Mouse (Mus musculus) heart, postnatal 36 days (tissue): ENCODE data around the gene Dnajc16. TPM values are rescaled to one million over a fixed set of nuclear protein-coding genes. Genes with fewer than 3 reads are reported as not detected.

Source experiments
- DNase-seq, 2 experiments: peaks; one replicate each; pipeline ENCODE4 v3.0.0; 2021 to 2022
- intact Hi-C: fragments of 180-260 bp; cut with DNase I; formaldehyde crosslinking; loops from one replicate; pipeline ENCODE4 v1.15.1; 2025
- total RNA-seq, 2 experiments: library from RNA; stranded (reverse); gene quantifications; 2 replicates each; pipeline ENCODE4 v1.2.3; 2021

Dnajc16 gene
- total RNA-seq, result 10 to 100 TPM; 20.3 to 20.5 TPM

DNA sequence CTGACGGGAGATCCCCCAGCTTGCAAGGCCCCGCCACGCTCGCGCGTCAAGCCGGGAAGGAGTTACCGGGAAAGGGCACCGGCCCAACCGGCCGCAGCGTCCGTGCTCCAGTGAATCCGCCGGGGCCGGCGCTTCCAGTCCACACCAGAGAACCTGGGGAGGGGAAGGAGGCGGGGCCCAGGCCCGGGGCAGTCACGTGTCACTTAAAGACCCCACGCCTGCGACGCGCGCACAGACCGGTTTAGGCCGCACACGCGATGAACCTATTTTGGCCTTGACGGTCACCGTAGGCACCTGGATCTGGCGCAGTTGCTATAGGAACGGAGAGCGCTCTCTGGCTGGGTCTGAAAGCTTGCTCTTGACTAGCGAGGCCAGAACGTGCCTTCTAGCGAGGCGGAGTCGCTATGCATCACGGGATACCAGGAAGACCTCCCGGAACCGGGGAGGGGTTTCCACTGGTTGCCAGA is at the start of gene Dnajc16:
TSS of gene Dnajc16 (minus strand) at position 408 of the 467 bp plus-strand sequence.
- intact Hi-C loops, result loop anchor here (2.0 to 10.0 kb wide), 3 partner anchors 128 to 646 kb away; partner anchors contain the start of genes Fbxo42 and Tmem82
- DNase-seq, result peak; percentile 93 to 95

DNA sequence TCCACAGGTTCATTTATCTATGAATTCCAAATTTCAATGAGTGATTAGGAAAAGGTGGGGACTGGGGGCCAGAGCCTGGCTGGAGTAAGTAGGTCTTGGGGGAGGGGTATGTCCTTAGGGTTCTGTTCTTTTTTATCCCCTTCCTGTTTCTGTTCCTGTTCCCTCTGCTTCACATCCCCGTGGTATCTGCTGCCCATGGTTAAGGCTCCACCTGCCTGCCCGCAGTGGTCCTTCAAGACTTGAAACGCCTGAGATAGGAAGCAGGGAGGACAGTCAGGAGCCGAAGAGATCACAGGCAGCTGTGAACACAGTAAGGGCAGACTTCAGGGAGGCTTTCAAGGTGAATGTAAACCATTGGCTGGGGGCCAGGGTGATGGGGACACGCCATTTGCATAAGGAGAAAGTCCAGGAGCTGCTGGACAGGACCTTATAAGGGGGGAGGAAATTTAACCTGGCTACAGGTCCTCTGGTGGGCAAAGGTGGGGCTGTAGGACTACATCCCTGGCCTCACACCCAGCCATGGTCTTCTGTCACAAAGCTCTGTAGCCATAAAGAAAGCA is 43.9 kb upstream of the Dnajc16 start:
- intact Hi-C loops, result no loop called here
- no peak for DNase-seq

DNA sequence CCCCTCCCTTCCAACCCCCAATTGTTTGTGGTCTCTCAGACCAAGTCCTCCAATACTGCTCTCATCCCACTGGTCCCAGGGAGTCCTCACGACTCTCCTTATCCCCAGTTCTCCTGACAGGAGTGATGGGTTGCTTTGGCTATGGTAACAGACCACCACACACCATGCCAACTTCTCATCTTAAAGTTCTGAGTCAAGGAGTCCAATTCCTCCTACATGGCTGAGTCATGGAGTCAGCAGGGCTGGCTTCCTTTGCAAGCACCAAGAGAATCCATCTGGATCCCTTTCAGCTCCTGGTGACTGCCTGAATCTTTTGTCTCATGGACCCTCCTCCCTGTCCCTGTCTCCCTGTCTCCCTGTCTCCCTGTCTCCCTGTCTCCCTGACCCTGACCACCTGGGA is 43.2 kb upstream of the Dnajc16 start:
- no peak for DNase-seq
- intact Hi-C loops, result no loop called here

DNA sequence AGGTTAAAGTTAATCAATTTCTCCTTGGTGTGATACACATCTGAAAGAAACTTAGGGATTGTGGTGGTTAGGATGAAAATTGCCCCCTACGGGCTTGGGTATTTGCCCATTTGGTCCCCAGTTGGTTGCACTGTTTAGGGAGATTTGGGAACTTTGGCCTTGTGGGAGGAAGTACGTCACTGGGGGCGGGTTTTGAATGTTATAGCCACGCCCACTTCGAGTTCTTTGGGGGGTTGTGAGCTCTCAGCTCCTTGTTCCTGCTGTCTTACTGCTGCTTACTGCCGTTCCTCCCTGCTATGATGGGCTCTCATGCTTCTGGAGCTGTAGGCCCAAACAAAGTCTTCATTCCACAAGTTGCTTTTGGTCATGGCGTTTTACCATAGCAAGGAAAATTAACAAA is 40.6 kb upstream of the Dnajc16 start:
- DNase-seq, result no peak
- intact Hi-C loops, result no loop called here

DNA sequence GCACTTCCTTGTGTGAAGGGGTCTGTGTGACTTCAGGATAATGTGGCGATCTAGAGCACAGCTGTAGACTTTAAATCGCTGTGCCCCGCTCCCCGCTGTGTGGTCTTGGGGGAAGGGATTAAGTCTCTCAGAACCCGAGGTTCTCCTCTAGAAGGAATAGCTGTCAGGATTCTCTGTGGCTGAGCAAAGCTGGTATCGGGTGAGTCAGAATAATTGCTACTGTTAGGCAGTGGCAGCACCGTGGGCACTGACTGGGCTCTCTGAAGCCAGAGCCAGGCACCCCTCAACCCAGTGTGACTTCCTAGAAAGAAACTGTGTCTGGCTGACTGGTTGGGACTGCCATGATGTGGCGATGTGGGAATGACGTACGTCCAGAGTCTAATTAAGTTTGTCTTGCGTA is 39.6 kb upstream of the Dnajc16 start:
- no peak for DNase-seq
- intact Hi-C loops, result no loop called here

DNA sequence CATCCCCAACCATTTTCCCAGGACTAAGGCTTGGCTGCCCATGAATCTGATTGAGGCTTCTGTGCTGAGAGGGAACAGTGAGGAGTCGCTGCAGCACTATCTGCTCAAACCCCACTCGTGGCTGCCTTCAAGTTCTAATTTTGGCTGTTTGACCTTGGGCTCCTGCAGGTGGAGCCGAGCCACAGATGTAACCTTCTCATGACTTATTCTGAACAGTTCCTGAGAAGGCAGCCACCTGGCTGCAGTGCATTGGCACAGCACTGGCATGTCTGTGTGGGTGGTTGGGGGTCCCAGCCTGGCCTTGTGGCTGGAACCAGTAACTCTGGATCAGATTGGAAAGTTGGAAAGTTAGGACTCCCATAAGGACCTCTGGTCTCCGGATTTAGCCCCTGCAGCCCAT is 37.4 kb upstream of the Dnajc16 start:
- no peak for DNase-seq
- intact Hi-C loops, result no loop called here

DNA sequence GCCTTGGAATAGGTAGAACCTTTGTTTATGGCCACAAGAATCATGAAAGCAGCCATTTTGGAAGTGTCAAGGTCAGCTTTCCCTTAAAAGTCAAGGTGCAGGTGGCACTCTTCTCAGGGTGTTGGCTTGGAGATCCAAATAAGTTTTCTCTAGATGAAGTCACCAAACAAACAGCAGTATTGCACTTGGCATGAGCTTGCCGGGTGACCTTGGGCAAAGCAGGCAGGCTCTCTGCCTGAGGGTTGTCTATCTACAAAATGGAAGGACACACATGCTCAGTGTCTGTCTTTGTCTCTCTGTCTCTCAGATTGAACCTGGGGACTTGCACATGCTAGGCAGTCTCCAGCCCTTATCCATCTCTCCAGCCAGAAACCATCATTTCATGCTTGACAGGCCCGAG is 36.7 kb upstream of the Dnajc16 start:
- DNase-seq, result no peak
- intact Hi-C loops, result no loop called here

DNA sequence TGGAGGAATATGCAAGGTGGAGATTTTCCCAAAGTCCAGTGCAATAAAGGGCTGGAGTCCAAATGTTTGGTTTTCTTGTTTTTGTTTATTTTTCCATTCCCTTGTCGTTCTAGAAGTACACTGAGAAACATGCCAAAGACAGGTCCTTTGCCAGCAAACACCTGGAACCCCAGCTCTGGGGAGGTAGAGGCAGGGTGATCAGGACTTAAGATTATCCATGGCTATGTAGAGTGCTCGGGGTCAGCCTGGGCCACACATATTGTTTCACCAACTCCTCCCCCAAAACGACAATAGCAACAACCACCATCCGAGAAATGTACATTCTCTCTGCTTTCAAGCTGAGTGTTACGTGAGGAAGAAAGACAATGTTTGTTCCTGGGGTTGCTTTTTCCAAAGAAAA is 35.3 kb upstream of the Dnajc16 start, which contains the start of gene Cela2a:
TSS of gene Cela2a (minus strand) at position 101 of the 400 bp plus-strand sequence.
- intact Hi-C loops, result no loop called here
- no peak for DNase-seq

DNA sequence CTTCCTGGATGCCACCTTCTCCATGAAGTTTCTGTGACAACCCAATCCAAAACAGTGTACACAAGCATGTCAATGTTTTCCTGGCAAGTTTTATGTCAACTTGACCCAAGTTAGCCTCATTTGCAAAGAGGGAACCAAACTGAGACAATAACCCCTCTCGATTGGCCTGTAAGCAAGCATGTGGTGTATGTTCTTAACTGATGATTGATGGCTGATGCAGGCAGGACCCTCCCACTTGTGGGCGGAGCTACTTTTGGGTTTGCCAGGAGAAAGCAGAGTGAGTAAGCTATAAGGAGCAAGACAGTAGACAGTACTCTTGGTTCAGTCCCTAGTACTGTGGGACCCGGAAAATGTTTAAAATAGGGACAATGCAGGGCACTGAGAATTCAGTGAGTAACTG is 32.2 kb upstream of the Dnajc16 start:
- intact Hi-C loops, result no loop called here
- no peak for DNase-seq

DNA sequence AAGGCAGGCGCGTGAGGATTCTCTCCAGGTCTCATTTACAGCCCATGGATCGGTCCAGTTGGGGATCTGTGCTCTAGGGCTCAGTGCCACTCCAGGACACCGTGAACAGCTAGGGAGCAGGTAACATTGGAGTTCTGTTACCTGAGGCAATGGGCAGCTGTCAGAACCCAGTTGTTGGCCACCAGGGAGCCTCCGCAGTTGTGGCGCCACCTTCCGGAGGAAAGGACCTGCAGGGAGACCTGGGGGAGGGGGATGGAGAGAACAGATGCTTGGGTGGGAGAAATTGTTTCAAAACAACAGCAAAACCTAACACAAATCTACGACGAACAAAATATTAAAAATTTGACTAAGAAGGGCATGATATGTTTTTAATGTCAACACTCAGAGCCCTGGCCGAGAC is 31.4 kb upstream of the Dnajc16 start:
- DNase-seq, result peak in 1 of 2 experiments; percentile 38
- intact Hi-C loops, result no loop called here

DNA sequence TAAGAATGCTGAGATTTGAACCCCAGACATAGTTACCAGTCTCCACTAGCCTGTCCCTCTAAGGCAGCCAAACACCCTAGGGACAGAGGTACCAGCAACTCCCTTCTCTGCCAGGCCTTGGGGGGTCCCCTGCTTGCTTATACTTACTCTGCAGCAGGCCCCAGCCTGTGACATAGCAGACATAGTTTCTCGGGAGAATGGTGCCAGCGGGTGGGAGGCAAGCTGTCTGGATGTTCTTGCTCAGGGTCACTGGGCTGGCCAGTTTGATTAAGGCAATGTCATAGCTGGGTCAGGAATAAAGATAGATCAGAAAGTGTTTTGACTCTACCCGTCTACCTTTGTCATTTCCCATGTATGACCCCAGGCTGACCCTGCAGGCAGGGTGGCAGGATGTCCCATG is 30.4 kb upstream of the Dnajc16 start:
- DNase-seq, result no peak
- intact Hi-C loops, result no loop called here

DNA sequence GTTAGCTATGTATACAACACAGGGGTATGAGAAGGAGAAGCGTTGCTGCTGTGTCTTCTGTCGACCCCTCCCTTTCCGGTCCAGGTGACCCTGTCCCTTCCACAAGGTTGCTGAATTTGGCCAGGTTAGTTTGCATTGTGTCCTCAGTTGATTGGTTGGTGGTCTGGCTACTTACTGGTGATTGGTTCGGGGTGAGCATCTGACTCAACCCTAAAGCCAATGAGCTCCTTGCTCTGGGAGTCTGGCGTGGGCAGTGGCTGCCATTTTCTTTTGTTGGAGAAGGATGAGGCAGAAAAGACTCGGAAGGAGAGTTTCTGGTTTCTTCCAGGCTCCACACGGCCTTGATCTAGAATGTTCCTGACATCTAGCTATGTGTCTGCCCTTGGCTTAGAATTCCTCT is 28.6 kb upstream of the Dnajc16 start:
- intact Hi-C loops, result no loop called here
- no peak for DNase-seq

DNA sequence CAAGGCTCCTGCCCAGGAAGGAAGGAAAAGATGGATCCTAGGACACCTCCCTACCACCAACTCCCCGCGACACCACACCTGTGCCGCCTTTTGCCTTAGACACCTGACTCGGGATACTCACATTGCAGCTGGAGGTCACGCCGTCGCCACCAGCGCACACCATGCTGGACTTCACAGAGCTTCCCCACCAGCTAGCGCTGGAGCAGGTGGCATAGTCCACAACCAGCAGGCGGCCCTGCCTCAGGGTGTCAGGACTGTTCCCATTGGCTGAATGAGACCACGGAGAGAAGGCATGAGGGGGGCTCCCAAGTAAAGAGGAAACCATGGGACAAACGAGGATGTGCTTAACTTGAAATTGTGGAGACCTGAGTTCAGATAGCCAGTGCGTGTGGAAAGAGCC is 28.1 kb upstream of the Dnajc16 start:
- intact Hi-C loops, result no loop called here
- DNase-seq, result no peak

DNA sequence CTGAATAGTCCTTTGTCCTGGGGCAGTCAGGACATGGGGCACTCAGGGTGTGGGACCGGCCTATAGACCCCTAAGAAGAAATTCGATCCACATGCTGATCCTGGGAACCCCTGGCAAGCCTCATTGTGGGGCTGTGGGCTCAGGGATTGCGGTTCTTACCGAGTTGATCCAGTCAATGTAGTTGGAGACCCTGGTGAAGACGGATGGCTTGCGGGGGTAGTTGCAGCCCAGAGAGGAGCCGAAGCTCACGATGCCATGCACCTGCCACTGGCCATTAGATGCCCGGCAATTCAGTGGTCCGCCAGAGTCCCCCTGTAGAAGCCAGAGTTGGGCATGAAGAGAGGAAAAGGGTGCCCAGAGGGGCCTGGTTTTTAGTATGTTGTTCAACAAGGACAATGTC is 27.0 kb upstream of the Dnajc16 start:
- DNase-seq, result no peak
- intact Hi-C loops, result no loop called here

DNA sequence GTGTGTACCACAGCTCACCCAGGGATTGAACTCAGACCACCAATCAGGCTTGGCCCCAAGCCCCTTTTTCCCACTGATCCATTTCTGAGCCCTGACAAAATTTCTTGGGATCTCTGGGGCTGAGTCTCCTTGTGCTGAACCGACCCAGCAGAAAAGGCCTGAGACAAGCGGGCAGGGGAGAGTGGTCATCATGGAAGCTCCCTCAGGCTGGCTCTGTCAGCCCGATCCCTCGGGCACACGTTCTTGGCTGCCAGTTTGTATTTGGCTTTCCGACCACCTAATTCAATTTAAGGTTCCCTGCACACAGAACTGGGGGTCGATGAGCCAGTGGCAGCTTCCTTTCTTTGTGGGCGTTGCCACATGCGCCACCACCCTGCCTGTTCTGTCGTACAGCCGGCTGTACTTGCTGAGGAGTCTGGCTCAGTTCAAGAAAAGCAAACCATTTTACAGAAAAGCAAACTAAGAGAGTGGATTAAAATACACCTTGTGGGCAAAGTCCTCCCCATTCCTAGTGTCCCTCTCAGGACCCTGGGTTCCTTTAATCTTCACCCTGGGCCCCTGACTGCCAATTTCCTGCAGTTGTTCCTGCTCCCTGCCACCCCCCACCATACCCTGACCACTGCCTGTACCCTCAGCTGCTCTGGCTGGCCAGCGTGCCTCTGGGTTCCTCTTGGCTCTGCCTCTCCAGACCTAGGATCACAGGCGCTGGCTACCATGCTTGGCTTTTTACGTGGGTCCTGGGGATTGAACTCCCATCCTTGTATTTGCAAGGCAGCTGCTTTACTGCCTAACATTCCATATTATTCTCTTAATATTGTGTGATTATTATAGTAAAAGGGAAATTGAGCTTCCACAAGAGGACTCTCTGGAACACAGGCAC is 26.3 kb upstream of the Dnajc16 start:
- intact Hi-C loops, result no loop called here
- no peak for DNase-seq

DNA sequence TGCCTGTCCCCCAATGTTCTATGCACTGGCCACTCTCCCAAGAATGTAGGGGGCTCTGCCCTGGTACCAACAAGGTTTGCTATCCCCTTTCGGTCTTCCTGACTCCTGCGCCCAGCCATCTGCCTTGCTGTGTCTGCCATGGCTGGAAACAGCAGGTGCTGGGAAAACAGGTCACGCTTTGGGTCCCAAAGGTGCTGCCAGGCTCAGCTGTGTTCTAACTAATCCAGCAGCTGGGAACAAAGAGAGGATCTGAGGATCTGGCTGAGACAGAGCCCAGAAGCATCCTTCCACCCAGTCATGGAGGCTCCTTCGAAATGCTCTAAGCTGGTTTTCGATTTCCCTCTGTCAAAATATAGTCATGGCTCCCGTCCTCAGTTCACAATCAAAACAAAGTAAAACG is 25.5 kb upstream of the Dnajc16 start:
- intact Hi-C loops, result no loop called here
- DNase-seq, result no peak

DNA sequence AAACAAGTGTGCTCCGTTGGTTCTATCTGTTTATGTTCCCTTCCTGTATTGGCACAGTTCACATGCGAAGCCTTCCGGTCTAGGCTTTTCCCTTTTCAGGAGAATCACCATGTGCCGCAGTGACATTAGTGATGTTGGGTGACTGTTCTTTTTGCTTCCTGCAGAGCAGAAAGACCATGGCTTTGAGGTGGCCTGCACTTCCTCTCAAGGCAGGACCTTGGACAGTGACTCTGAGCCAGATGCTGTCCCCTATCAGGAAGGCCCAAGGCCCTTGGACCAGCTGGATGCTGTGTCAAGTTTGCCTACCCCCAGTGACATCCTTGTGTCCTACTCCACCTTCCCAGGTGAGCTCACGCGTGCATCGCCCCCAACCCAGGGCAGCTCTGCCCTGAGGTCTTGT is 20.6 kb upstream of the Dnajc16 start:
- intact Hi-C loops, result loop anchor here (2.0 kb wide), 1 partner anchor 43 kb away; no protein-coding TSS in a partner anchor
- no peak for DNase-seq

DNA sequence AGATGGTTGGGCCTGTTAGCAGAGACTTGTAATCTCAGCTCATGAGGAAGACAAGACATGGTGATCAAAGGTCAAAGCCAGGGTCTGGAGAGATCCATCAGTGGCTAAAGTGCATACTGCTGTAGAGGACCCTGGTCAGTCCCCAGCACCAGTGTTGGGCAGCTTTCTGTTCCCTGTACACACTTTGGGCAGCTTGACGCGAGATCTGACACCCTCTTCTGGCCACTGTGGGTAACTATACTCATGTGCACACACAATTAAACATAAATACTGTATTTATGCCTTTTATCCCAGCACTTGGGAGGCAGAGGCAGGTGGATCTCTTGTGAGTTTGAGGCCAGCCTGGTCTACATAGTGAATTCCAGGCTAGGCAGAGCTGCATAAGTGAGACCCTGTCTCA is 20.2 kb upstream of the Dnajc16 start:
- intact Hi-C loops, result loop anchor here (2.0 kb wide), 1 partner anchor 44 kb away; no protein-coding TSS in a partner anchor
- DNase-seq, result no peak

DNA sequence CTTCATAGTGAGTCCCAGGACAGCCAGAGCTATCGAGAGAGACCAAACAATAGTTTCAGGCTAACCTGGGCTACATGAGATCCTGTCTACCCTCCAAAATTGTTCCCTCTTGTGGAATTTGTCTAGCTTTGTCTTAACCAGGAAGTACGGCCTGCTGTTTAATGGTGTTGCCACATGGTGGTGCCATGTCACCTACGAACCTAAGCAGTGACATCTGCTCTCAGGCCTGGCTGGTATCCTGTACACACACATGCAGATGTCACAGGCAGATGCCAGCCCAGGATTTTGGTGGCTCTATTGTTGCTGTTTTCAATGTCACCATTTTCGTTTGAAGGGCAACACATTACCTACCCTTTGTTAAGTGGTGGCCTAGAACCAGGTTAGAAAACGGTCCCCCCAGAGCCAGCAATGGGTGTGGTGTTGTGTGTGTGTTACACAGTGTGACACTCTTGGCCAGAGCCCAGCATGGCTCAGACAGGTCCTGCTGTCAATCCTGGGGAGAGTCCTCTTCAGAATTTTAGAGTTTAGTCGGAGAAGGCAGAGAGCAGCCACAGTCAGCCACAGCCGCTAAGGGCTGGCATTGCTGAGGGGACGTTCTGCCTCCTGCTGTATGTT is 19.2 kb upstream of the Dnajc16 start:
- intact Hi-C loops, result loop anchor here (2.0 kb wide), 1 partner anchor 45 kb away; no protein-coding TSS in a partner anchor
- DNase-seq, result no peak

DNA sequence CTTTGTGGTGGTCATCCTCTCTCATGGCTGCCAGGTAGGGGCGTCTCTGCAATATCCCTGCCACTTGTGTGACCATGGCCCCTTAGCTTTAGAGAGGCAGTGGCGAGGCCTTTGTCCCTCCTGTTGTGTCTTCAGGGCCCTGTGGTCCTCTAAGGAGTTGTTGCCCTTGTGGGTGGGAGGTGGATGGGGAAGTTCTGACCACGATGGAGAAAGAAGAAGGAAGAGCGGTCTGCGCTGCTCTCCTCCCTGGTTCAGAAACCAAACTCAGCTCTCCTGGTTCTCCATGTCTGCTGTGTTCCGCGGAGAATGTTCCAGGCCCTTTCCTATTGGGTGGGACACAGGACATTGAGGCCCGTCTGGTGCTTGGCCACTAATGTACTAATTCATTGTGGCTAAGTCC is 15.2 kb upstream of the Dnajc16 start:
- DNase-seq, result no peak
- intact Hi-C loops, result no loop called here

DNA sequence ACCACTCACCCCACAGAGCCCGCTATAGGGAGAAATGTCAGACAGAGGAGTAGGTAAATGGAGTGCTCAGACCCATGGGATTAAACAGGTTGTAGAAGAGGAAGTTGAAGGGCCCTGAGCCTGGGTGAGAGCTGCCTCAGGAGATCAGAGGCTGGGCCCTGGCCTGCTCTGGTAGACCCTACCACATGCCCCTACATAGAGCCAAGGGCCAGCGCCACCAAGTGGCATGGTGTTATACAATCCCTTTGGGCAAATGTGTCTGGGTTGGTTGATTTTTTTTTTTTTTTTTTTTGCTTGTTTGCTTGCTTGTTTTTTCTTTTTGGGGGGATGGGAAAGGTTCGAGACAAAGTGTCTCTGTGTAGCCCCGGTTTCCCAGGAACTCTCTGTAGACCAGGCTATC is 13.4 kb upstream of the Dnajc16 start:
- DNase-seq, result no peak
- intact Hi-C loops, result no loop called here
